Mouse (Mus musculus) kidney, adult 18-20 months (tissue): ENCODE data around the gene Khdc1a.
"Not testable (repeated sequence)": the region's sequence is repeated elsewhere in the genome, so short reads cannot be mapped to it uniquely, and the experiment has no call there.

Experiments used
- DNase-seq: peaks from one replicate; pipeline ENCODE4 v3.0.0; 2021

The Khdc1a gene

GRCm38 (mm10) chr1:21349341-21349740, at the start of gene Khdc1a:
TSS of gene Khdc1a (plus strand) at chr1:21349641.
- no peak for DNase-seq

GRCm38 (mm10) chr1:21299826-21300225, 49.6 kb upstream of the Khdc1a start:
- DNase-seq = no peak

- DNase-seq = no peak
Measured at GRCm38 (mm10) chr1:21301686-21302085, 47.8 kb upstream of the Khdc1a start.

GRCm38 (mm10) chr1:21304174-21304573, 45.3 kb upstream of the Khdc1a start:
- no peak for DNase-seq

GRCm38 (mm10) chr1:21304646-21305045, 44.8 kb upstream of the Khdc1a start:
- DNase-seq = no peak

GRCm38 (mm10) chr1:21305443-21305842, 44.0 kb upstream of the Khdc1a start:
- no peak for DNase-seq

GRCm38 (mm10) chr1:21314336-21314735, 35.1 kb upstream of the Khdc1a start:
- DNase-seq = no peak

- DNase-seq = no peak
Measured at GRCm38 (mm10) chr1:21315756-21316155, 33.7 kb upstream of the Khdc1a start.

GRCm38 (mm10) chr1:21316305-21316704, 33.1 kb upstream of the Khdc1a start:
- DNase-seq = no peak

GRCm38 (mm10) chr1:21318202-21318601, 31.2 kb upstream of the Khdc1a start:
- no peak for DNase-seq

- DNase-seq = not testable (repeated sequence)
Measured at GRCm38 (mm10) chr1:21320271-21320670, 29.2 kb upstream of the Khdc1a start.

- DNase-seq = no peak
Measured at GRCm38 (mm10) chr1:21321656-21322055, 27.8 kb upstream of the Khdc1a start.

- no peak for DNase-seq
Measured at GRCm38 (mm10) chr1:21323996-21324574, 25.4 kb upstream of the Khdc1a start.

GRCm38 (mm10) chr1:21324633-21325032, 24.8 kb upstream of the Khdc1a start:
- DNase-seq = no peak

GRCm38 (mm10) chr1:21326733-21327132, 22.7 kb upstream of the Khdc1a start:
- DNase-seq = peak; percentile 55

- not testable (repeated sequence) for DNase-seq
Measured at GRCm38 (mm10) chr1:21331161-21331560, 18.3 kb upstream of the Khdc1a start.

GRCm38 (mm10) chr1:21333222-21333973, 16.0 kb upstream of the Khdc1a start:
- DNase-seq = no peak

- DNase-seq = no peak
Measured at GRCm38 (mm10) chr1:21335836-21336235, 13.6 kb upstream of the Khdc1a start.

- no peak for DNase-seq
Measured at GRCm38 (mm10) chr1:21340745-21341144, 8.7 kb upstream of the Khdc1a start.

GRCm38 (mm10) chr1:21344253-21344652, 5.2 kb upstream of the Khdc1a start:
- peak; percentile 36 for DNase-seq

- not testable (repeated sequence) for DNase-seq
Measured at GRCm38 (mm10) chr1:21344752-21345151, 4.7 kb upstream of the Khdc1a start.

GRCm38 (mm10) chr1:21368031-21368430, 18.6 kb downstream of the Khdc1a start, which contains the start of gene Khdc1c:
TSS of gene Khdc1c (plus strand) at chr1:21368331.
- not testable (repeated sequence) for DNase-seq

- no peak for DNase-seq
Measured at GRCm38 (mm10) chr1:21383256-21383655, 33.8 kb downstream of the Khdc1a start, which contains the start of gene Khdc1b. TSS of gene Khdc1b (plus strand) at chr1:21383556.

GRCm38 (mm10) chr1:21391138-21391671, 41.8 kb downstream of the Khdc1a start:
- DNase-seq = no peak
